Mouse (Mus musculus): ENCODE data around the gene Uts2r.

The Uts2r gene

GRCm38 (mm10) chr11:121160636-121161346, 720 bp downstream of the Uts2r start:
- DNase-seq (ENCODE audit: low spot score in 2 of 2), result no peak

- no peak for DNase-seq (ENCODE audit: low spot score in 2 of 2)
Observed at GRCm38 (mm10) chr11:121163751-121164150, 3.7 kb downstream of the Uts2r start.

- DNase-seq (ENCODE audit: low spot score in 2 of 2), result no peak
Observed at GRCm38 (mm10) chr11:121173203-121173602, 13.1 kb downstream of the Uts2r start.

GRCm38 (mm10) chr11:121174234-121174633, 14.2 kb downstream of the Uts2r start:
- no peak for DNase-seq (ENCODE audit: low spot score in 2 of 2)

GRCm38 (mm10) chr11:121176285-121177270, 16.5 kb downstream of the Uts2r start:
- peak; percentile 16 to 28 for DNase-seq (ENCODE audit: low spot score in 2 of 2)

- no peak for DNase-seq (ENCODE audit: low spot score in 2 of 2)
Observed at GRCm38 (mm10) chr11:121189681-121190080, 29.6 kb downstream of the Uts2r start.

- no peak for DNase-seq (ENCODE audit: low spot score in 2 of 2)
Observed at GRCm38 (mm10) chr11:121192742-121193141, 32.7 kb downstream of the Uts2r start.

GRCm38 (mm10) chr11:121193415-121193814, 33.3 kb downstream of the Uts2r start:
- no peak for DNase-seq (ENCODE audit: low spot score in 2 of 2)

- DNase-seq (ENCODE audit: low spot score in 2 of 2), result no peak
Observed at GRCm38 (mm10) chr11:121198622-121199021, 38.6 kb downstream of the Uts2r start.

- DNase-seq (ENCODE audit: low spot score in 2 of 2), result no peak
Observed at GRCm38 (mm10) chr11:121199851-121200250, 39.8 kb downstream of the Uts2r start.

- DNase-seq (ENCODE audit: low spot score in 2 of 2), result no peak
Observed at GRCm38 (mm10) chr11:121200781-121201180, 40.7 kb downstream of the Uts2r start.

GRCm38 (mm10) chr11:121201436-121202198, 41.5 kb downstream of the Uts2r start:
- DNase-seq (ENCODE audit: low spot score in 2 of 2), result no peak

GRCm38 (mm10) chr11:121203859-121204160, 43.7 kb downstream of the Uts2r start:
- DNase-seq (ENCODE audit: low spot score in 2 of 2), result no peak

- peak; percentile 92 to 97 for DNase-seq (ENCODE audit: low spot score in 2 of 2)
Observed at GRCm38 (mm10) chr11:121204161-121205006, 44.3 kb downstream of the Uts2r start, which contains the start of the genes Hexdc and Ogfod3. TSS of gene Hexdc (plus strand) at chr11:121204433. TSS of gene Ogfod3 (minus strand) at chr11:121204711.

All from urinary bladder, adult 18-20 months (tissue).